20 mouse cellular contexts compared by ENCODE assay signal in genomic region chr6:102555067-102555657, GRCm38 (mm10). TPM values are rescaled to one million over a fixed set of nuclear protein-coding genes. Genes with fewer than 3 reads are reported as not detected.
DNase-seq lines count a peak whose midpoint lies in the region; ATAC-seq and TF ChIP-seq lines count a peak whose summit lies in the region.
"Had no signal": no experiment of that assay in that cellular context is flagged by ENCODE, and none has a peak within 500 bp of the region (broad histone marks: within the 10 kb centered on the region; RNA-seq: fewer than 3 reads in every experiment).

No protein-coding gene starts in this region.

- no peaks in the 10 kb centered on the region for H3K36me3 ChIP-seq in forebrain, embryonic 15.5 days
- no peaks in the 10 kb centered on the region for H3K36me3 ChIP-seq in forebrain, embryonic 11.5 days (ENCODE audit: control insufficient read depth, insufficient read depth, low read length)
- no peaks in the 10 kb centered on the region for H3K36me3 ChIP-seq in lung, postnatal 0 days (ENCODE audit: insufficient read depth, low read length)
- no peaks in the 10 kb centered on the region for H3K36me3 ChIP-seq in liver, embryonic 16.5 days (ENCODE audit: control insufficient read depth, insufficient read depth)
- H3K36me3 ChIP-seq: heart, embryonic 13.5 days; neural tube, embryonic 13.5 days had no signal

- peak; percentile 58; the same call in 1 of the 2 replicates for ATAC-seq in forebrain, embryonic 15.5 days (replicated peaks)
- ATAC-seq in forebrain, embryonic 11.5 days (replicated peaks; ENCODE audit: low FRiP score), result no peak
- peak; percentile 33 for ATAC-seq in lung, postnatal 0 days
- no peak for ATAC-seq in liver, embryonic 16.5 days (ENCODE audit: low read depth)
- ATAC-seq in CD4-positive, CD25-positive, alpha-beta regulatory T cell, adult 4 months, result no peak
- ATAC-seq: inflammation-experienced regulatory T-cells, adult 6 months had no signal

- TF ChIP-seq POLR2A in lung, adult 2 months (IDR thresholded peaks at IDR 0.05; ENCODE audit: borderline replicate concordance, extremely low read depth, low read depth, low read length), result no peak

- no peaks in the 10 kb centered on the region for H3K9me3 ChIP-seq in forebrain, embryonic 15.5 days
- no peaks in the 10 kb centered on the region for H3K9me3 ChIP-seq in forebrain, embryonic 11.5 days (ENCODE audit: control insufficient read depth, low read length)
- H3K9me3 ChIP-seq in lung, postnatal 0 days (ENCODE audit: low read length), result no peaks in the 10 kb centered on the region
- H3K9me3 ChIP-seq in liver, embryonic 16.5 days (replicated peaks; ENCODE audit: control insufficient read depth, low read length), result no peaks in the 10 kb centered on the region
- H3K9me3 ChIP-seq: heart, embryonic 13.5 days; neural tube, embryonic 13.5 days had no signal

- H3K4me2 ChIP-seq in forebrain, embryonic 15.5 days (replicated peaks), result no peak overlapping the region
- H3K4me2 ChIP-seq in forebrain, embryonic 11.5 days (ENCODE audit: low read depth, low read length, severe bottlenecking), result no peak overlapping the region
- no peak overlapping the region for H3K4me2 ChIP-seq in lung, postnatal 0 days (replicated peaks; ENCODE audit: low read depth, low read length)
- H3K4me2 ChIP-seq in liver, embryonic 16.5 days (ENCODE audit: low read depth, low read length), result no peak overlapping the region
- H3K4me2 ChIP-seq: heart, embryonic 13.5 days; neural tube, embryonic 13.5 days had no signal

- no peaks in the 10 kb centered on the region for H3K27me3 ChIP-seq in forebrain, embryonic 15.5 days
- H3K27me3 ChIP-seq in forebrain, embryonic 11.5 days (ENCODE audit: control insufficient read depth, insufficient read depth, low read length), result no peaks in the 10 kb centered on the region
- no peaks in the 10 kb centered on the region for H3K27me3 ChIP-seq in lung, postnatal 0 days (replicated peaks; ENCODE audit: insufficient read depth, low read length)
- no peaks in the 10 kb centered on the region for H3K27me3 ChIP-seq in liver, embryonic 16.5 days (ENCODE audit: control insufficient read depth, insufficient read depth, low read depth, low read length)
- H3K27me3 ChIP-seq: heart, embryonic 13.5 days; neural tube, embryonic 13.5 days had no signal

- peaks cover 5% of the 10 kb centered on the region for H3K4me1 ChIP-seq in forebrain, embryonic 15.5 days
- H3K4me1 ChIP-seq in forebrain, embryonic 11.5 days (replicated peaks; ENCODE audit: control insufficient read depth, insufficient read depth, low read length), result no peaks in the 10 kb centered on the region
- no peaks in the 10 kb centered on the region for H3K4me1 ChIP-seq in lung, postnatal 0 days (ENCODE audit: insufficient read depth, low read depth, low read length)
- no peaks in the 10 kb centered on the region for H3K4me1 ChIP-seq in lung, adult 2 months (ENCODE audit: control insufficient read depth, insufficient read depth, low read length)
- peaks cover 15% of the 10 kb centered on the region for H3K4me1 ChIP-seq in liver, embryonic 16.5 days (ENCODE audit: control insufficient read depth, low read depth, low read length)
- H3K4me1 ChIP-seq: heart, embryonic 13.5 days; neural tube, embryonic 13.5 days had no signal

- no peak overlapping the region for H3K9ac ChIP-seq in forebrain, embryonic 15.5 days (replicated peaks)
- H3K9ac ChIP-seq in forebrain, embryonic 11.5 days (ENCODE audit: low read length), result no peak overlapping the region
- H3K9ac ChIP-seq in lung, postnatal 0 days (replicated peaks; ENCODE audit: low read depth), result no peak overlapping the region
- H3K9ac ChIP-seq in liver, embryonic 16.5 days (ENCODE audit: low read depth, low read length), result no peak overlapping the region
- H3K9ac ChIP-seq: heart, embryonic 13.5 days; liver, embryonic 14.5 days; neural tube, embryonic 13.5 days had no signal

- WGBS in forebrain, embryonic 15.5 days, result 52% methylated on average over 3 of the region's 3 CpGs
- WGBS in forebrain, embryonic 11.5 days, result 84% methylated on average over 3 of the region's 3 CpGs
- WGBS in lung, postnatal 0 days, result 56% methylated on average over 3 of the region's 3 CpGs
- WGBS in lung, adult 2 months, result 58% methylated on average over 3 of the region's 3 CpGs
- WGBS in liver, embryonic 16.5 days (ENCODE audit: insufficient replicate concordance), result 79% methylated on average over 3 of the region's 3 CpGs

- DNase-seq in adrenal gland, adult 8-10 months, result peak; percentile 3
- DNase-seq in adrenal gland, postnatal 25 days, result no peak
- no peak for DNase-seq in forebrain, embryonic 11.5 days (ENCODE audit: low spot score)
- DNase-seq in lung, postnatal 0 days (ENCODE audit: low spot score), result peak; percentile 29
- DNase-seq in lung, adult 2 months, result no peak
- DNase-seq: cerebellum, adult 9-11 months; heart, postnatal 4 days; kidney, adult 9 months; kidney, postnatal 36 days; lung, postnatal 36 days; right cerebral cortex, postnatal 14 days; thymus, postnatal 14 days had no signal

- H3K27ac ChIP-seq in forebrain, embryonic 15.5 days (replicated peaks), result 0 out of 2 replicates have a peak overlapping the region, but pooled peaks have one; percentile 8
- no peak overlapping the region for H3K27ac ChIP-seq in forebrain, embryonic 11.5 days (ENCODE audit: low read depth, low read length)
- no peak overlapping the region for H3K27ac ChIP-seq in lung, postnatal 0 days (ENCODE audit: low read length)
- H3K27ac ChIP-seq in liver, embryonic 16.5 days (ENCODE audit: low read length), result 0 out of 2 replicates have a peak overlapping the region, but pooled peaks have one; percentile 1
- H3K27ac ChIP-seq: heart, embryonic 13.5 days; neural tube, embryonic 13.5 days had no signal

- TF ChIP-seq CTCF in lung, postnatal 0 days (IDR thresholded peaks at IDR 0.05), result no peak
- TF ChIP-seq CTCF in lung, adult 2 months (IDR thresholded peaks at IDR 0.05; ENCODE audit: insufficient read depth, low read length), result no peak

- no peak for TF ChIP-seq EP300 in lung, postnatal 0 days (IDR thresholded peaks at IDR 0.05)

- H3K4me3 ChIP-seq in forebrain, embryonic 15.5 days, result no peak overlapping the region
- H3K4me3 ChIP-seq in forebrain, embryonic 11.5 days (ENCODE audit: low read depth, low read length), result no peak overlapping the region
- no peak overlapping the region for H3K4me3 ChIP-seq in lung, postnatal 0 days (ENCODE audit: low read depth, low read length)
- no peak overlapping the region for H3K4me3 ChIP-seq in lung, adult 2 months (replicated peaks; ENCODE audit: extremely low read depth, low read depth, low read length)
- H3K4me3 ChIP-seq in liver, embryonic 16.5 days (ENCODE audit: low read depth, low read length), result no peak overlapping the region
- H3K4me3 ChIP-seq: heart, embryonic 13.5 days; neural tube, embryonic 13.5 days had no signal

RNA-seq across cellular contexts. Expression of gene Cntn3, which starts 17.7 kb away (rescaled TPM):
- 1 to 10 TPM in 2 of 4 experiments, under 1 TPM in 2; 0.23 to 1.4 (median 0.78) TPM for total RNA-seq in adrenal gland, adult 8-10 months (2022)
- total RNA-seq in adrenal gland, postnatal 25 days (2021), result 0.29 and 0.52 TPM in 2 replicates
- polyA plus RNA-seq in forebrain, embryonic 15.5 days (2015; fragmentation: Nextera tagmentation; extraction: Ambion mirVana), result 1.6 TPM in 2 replicates
- 0.49 and 0.77 TPM in 2 replicates for polyA plus RNA-seq in forebrain, embryonic 11.5 days (2014; fragmentation: Nextera tagmentation; extraction: Ambion mirVana)
- 0.02 and 0.04 TPM in 2 replicates for polyA plus RNA-seq in lung, postnatal 0 days (2015; fragmentation: Nextera tagmentation; extraction: Ambion mirVana)
- not detected in 2 replicates for polyA plus RNA-seq in lung, adult 2 months (2012; rRNA removed)
- 0.74 and 0.97 TPM in 2 replicates for polyA plus RNA-seq in liver, embryonic 16.5 days (2015; fragmentation: Nextera tagmentation; extraction: Ambion mirVana)
- not detected for polyA plus RNA-seq in CD4-positive, CD25-positive, alpha-beta regulatory T cell, adult 4 months (2017; shearing (Covaris generic))
- total RNA-seq: gastrocnemius, adult 18-20 months had no signal
- polyA plus RNA-seq: inflammation-experienced regulatory T-cells, adult 6 months had no signal

Comparison
In these comparisons a context has a peak if more than half of its experiments do, and no peak if none do; other contexts are left out.
1. DNase-seq: peak in adrenal gland, adult 8-10 months (single experiment) and lung, postnatal 0 days (single experiment); none in adrenal gland, postnatal 25 days (single experiment), forebrain, embryonic 11.5 days (single experiment) and lung, adult 2 months (single experiment).
2. ATAC-seq: peak in forebrain, embryonic 15.5 days (single experiment) and lung, postnatal 0 days (single experiment); none in forebrain, embryonic 11.5 days (single experiment), liver, embryonic 16.5 days (single experiment) and CD4-positive, CD25-positive, alpha-beta regulatory T cell, adult 4 months (single experiment).
3. H3K27ac ChIP-seq: peak in forebrain, embryonic 15.5 days (single experiment) and liver, embryonic 16.5 days (single experiment); none in forebrain, embryonic 11.5 days (single experiment) and lung, postnatal 0 days (single experiment).